Mouse (Mus musculus): Measurements from ENCODE around the gene Fscn2. TPM values are rescaled to one million over a fixed set of nuclear protein-coding genes. Genes with fewer than 3 reads are reported as not detected.

Fscn2 gene
- polyA plus RNA-seq, 1 experiment from 2014 or later, result 0.80 TPM

- Histone ChIP-seq H3K4me1 (ENCODE audit: control insufficient read depth, insufficient read depth, low read length) (peaks cover 21% of the 10 kb centered on the region), H3K9me3 (replicated peaks; ENCODE audit: control insufficient read depth, low read length) (no peaks in the 10 kb centered on the region), H3K27ac (ENCODE audit: low read length) (peak overlapping the region; percentile 53), H3K36me3 (ENCODE audit: control insufficient read depth, insufficient read depth, low read length) (peaks cover 8% of the 10 kb centered on the region; the same call in 1 of the 2 replicates), H3K4me2 (ENCODE audit: low read depth, low read length) (peak overlapping the region; percentile 94), H3K4me3 (replicated peaks; ENCODE audit: low read length) (peak overlapping the region; percentile 90), H3K27me3 (ENCODE audit: control insufficient read depth, insufficient read depth, low read length) (no peaks in the 10 kb centered on the region), H3K9ac (ENCODE audit: low read length) (peak overlapping the region; percentile 84)
- 2% methylated on average over 31 of the region's 40 CpGs for WGBS
- ATAC-seq (ENCODE audit: insufficient read depth, low FRiP score), result peak; percentile 20; the same call in 1 of the 2 replicates
These were observed 16.8 kb downstream of the Fscn2 start for GRCm38 (mm10) chr11:120378031-120378610.

DNA sequence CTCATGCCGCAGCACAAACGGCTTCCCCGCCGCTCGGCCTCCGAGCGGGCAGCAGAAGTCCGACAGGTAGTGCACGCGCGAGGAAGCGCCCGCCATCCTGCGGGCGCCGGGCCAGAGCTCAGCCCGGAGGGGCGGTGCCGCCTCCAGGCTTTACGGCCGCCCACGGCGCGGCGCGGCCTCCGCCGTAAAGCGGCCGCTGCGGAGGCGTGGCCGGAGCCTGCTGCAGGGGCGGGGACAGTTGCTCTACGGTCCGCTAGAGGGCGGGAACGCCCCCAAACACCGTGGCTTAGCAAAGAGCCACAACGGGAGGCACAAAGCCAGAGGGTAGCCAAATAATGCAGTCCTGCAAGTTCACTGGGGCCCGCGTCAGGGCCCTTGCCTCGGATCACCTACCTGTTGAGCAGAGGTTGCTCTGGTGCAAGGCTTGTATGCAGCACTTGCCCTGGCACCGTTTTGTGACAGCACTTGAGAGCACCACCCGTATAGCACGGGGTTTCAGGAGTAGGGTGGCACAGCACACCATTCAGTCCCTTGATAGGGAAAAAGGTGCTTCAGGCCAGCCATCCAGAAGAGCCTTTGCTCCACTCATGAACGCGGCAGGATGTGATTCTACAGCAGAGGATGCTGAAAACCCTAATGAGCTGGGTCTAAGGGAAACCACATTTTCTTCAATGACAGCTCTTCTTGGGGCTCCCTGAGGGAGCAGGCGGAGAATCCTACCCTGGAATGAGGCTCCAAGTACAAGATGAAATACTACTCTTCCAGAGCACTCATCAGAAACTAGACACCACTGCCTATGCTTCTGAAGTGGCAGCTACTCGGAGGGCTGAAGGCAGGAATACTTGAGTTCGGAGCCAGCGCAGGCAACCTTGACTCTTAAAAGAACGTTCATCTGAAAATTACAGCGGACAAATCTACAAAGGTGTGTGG lies 17.5 kb downstream of the Fscn2 start, which contains the start of gene Faap100:
Gene Faap100 (minus strand): TSS at position 154 of the 930 bp plus-strand sequence.
- H3K9ac ChIP-seq (ENCODE audit: low read length), result peak within 1 kb of the TSS; percentile 84
- H3K27ac ChIP-seq (ENCODE audit: low read length), result peak within 1 kb of the TSS; percentile 62
- peak within 1 kb of the TSS; percentile 90 for H3K4me3 ChIP-seq (replicated peaks; ENCODE audit: low read length)
- H3K27me3 ChIP-seq (ENCODE audit: control insufficient read depth, insufficient read depth, low read length), result no peaks in the 10 kb centered on the region
- peak within 1 kb of the TSS; percentile 94 for H3K4me2 ChIP-seq (ENCODE audit: low read depth, low read length)
- WGBS, result 7% methylated on average over 54 of the region's 54 CpGs
- peaks cover 21% of the 10 kb centered on the region for H3K4me1 ChIP-seq (ENCODE audit: control insufficient read depth, insufficient read depth, low read length)
- H3K36me3 ChIP-seq (ENCODE audit: control insufficient read depth, insufficient read depth, low read length), result peaks cover 10% of the 10 kb centered on the region; the same call in 1 of the 2 replicates
- no peaks in the 10 kb centered on the region for H3K9me3 ChIP-seq (replicated peaks; ENCODE audit: control insufficient read depth, low read length)
- peak; percentile 91 for ATAC-seq (ENCODE audit: insufficient read depth, low FRiP score)

- ATAC-seq (ENCODE audit: insufficient read depth, low FRiP score), result no peak
- Histone ChIP-seq H3K4me1 (ENCODE audit: control insufficient read depth, insufficient read depth, low read length) (peaks cover 21% of the 10 kb centered on the region), H3K4me2 (ENCODE audit: low read depth, low read length) (no peak overlapping the region), H3K4me3 (replicated peaks; ENCODE audit: low read length) (no peak overlapping the region), H3K36me3 (ENCODE audit: control insufficient read depth, insufficient read depth, low read length) (peaks cover 10% of the 10 kb centered on the region; the same call in 1 of the 2 replicates), H3K27me3 (ENCODE audit: control insufficient read depth, insufficient read depth, low read length) (no peaks in the 10 kb centered on the region), H3K9ac (ENCODE audit: low read length) (no peak overlapping the region), H3K9me3 (replicated peaks; ENCODE audit: control insufficient read depth, low read length) (no peaks in the 10 kb centered on the region), H3K27ac (ENCODE audit: low read length) (no peak overlapping the region)
- WGBS, result 92% methylated on average over 3 of the region's 3 CpGs
These were observed 18.9 kb downstream of the Fscn2 start for GRCm38 (mm10) chr11:120380271-120380670.

DNA sequence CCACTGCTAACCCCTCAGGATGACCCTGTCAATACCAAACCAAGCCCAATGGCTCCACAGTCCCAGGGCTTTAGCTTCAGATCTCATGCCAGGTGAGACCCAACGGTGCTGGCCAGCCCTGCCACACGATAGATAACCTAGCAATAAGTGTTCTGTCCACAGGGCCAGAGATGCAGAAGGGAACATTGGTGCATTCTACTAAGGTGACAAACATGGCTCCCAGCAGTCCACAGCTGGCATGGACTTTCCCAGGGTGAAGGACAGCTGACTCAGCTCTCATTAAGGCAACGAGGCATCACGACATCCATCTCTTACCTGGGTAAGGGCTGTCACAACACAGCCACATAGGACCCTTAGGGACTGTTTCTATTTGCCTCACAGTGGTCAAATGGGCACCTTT lies 19.8 kb downstream of the Fscn2 start:
- Histone ChIP-seq H3K4me2 (ENCODE audit: low read depth, low read length) (no peak overlapping the region), H3K9me3 (replicated peaks; ENCODE audit: control insufficient read depth, low read length) (no peaks in the 10 kb centered on the region), H3K27ac (ENCODE audit: low read length) (no peak overlapping the region), H3K9ac (ENCODE audit: low read length) (no peak overlapping the region), H3K4me3 (replicated peaks; ENCODE audit: low read length) (no peak overlapping the region), H3K4me1 (ENCODE audit: control insufficient read depth, insufficient read depth, low read length) (peaks cover 21% of the 10 kb centered on the region), H3K27me3 (ENCODE audit: control insufficient read depth, insufficient read depth, low read length) (no peaks in the 10 kb centered on the region), H3K36me3 (ENCODE audit: control insufficient read depth, insufficient read depth, low read length) (peaks cover 10% of the 10 kb centered on the region; the same call in 1 of the 2 replicates)
- WGBS, result 87% methylated on average over 4 of the region's 4 CpGs
- ATAC-seq (ENCODE audit: insufficient read depth, low FRiP score), result no peak

DNA sequence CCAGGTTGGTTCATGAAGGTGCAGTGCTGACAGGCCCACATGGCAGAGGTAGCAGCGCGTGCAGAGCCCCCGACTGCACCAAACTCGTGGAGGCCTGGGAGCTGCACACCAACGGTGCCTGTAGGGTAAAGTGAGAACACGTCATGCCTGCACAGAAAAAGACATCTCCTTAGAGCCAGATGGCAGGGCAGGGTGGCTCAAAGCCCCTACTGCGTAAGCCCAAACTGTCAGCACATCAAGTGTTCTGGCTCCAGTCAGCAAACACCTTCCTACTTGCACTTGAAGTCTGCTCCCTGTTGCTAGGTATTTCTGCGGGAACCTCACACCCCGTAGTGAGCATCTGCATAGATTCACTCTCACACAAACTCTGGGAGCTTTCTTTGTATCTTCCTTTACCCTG lies 21.2 kb downstream of the Fscn2 start:
- no peaks in the 10 kb centered on the region for H3K27me3 ChIP-seq (ENCODE audit: control insufficient read depth, insufficient read depth, low read length)
- H3K4me3 ChIP-seq (replicated peaks; ENCODE audit: low read length), result no peak overlapping the region
- H3K4me2 ChIP-seq (ENCODE audit: low read depth, low read length), result no peak overlapping the region
- H3K27ac ChIP-seq (ENCODE audit: low read length), result no peak overlapping the region
- H3K9me3 ChIP-seq (replicated peaks; ENCODE audit: control insufficient read depth, low read length), result no peaks in the 10 kb centered on the region
- 0 out of 2 replicates have a peak, but pooled peaks cover 6% of the 10 kb centered on the region for H3K36me3 ChIP-seq (ENCODE audit: control insufficient read depth, insufficient read depth, low read length)
- 90% methylated on average over 9 of the region's 9 CpGs for WGBS
- H3K4me1 ChIP-seq (ENCODE audit: control insufficient read depth, insufficient read depth, low read length), result peaks cover 11% of the 10 kb centered on the region
- no peak overlapping the region for H3K9ac ChIP-seq (ENCODE audit: low read length)
- no peak for ATAC-seq (ENCODE audit: insufficient read depth, low FRiP score)

DNA sequence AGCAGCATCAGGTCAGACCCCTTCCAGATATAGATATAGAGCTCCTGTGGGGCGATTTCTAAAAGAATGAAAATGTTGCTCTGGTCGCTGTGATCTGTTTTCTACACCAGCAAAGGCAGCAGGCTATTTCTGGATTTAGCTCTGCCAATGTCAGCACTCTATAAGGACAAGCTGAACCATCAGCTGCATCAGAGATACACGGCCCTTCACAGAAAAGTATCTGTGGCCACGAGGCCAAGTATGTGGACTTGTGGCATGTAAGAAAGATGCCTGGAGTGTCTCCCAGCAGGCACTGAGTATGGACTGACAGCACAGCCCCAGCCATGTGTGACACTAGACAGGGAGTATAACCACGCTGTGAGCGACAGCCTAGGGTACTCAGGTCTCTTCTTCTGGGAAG lies 25.3 kb downstream of the Fscn2 start:
- H3K4me1 ChIP-seq (ENCODE audit: control insufficient read depth, insufficient read depth, low read length), result no peaks in the 10 kb centered on the region
- H3K4me2 ChIP-seq (ENCODE audit: low read depth, low read length), result no peak overlapping the region
- no peak overlapping the region for H3K27ac ChIP-seq (ENCODE audit: low read length)
- 93% methylated on average over 6 of the region's 6 CpGs for WGBS
- no peak overlapping the region for H3K4me3 ChIP-seq (replicated peaks; ENCODE audit: low read length)
- peaks cover 6% of the 10 kb centered on the region; the same call in 1 of the 2 replicates for H3K36me3 ChIP-seq (ENCODE audit: control insufficient read depth, insufficient read depth, low read length)
- H3K27me3 ChIP-seq (ENCODE audit: control insufficient read depth, insufficient read depth, low read length), result no peaks in the 10 kb centered on the region
- no peak for ATAC-seq (ENCODE audit: insufficient read depth, low FRiP score)
- no peak overlapping the region for H3K9ac ChIP-seq (ENCODE audit: low read length)
- H3K9me3 ChIP-seq (replicated peaks; ENCODE audit: control insufficient read depth, low read length), result no peaks in the 10 kb centered on the region

DNA sequence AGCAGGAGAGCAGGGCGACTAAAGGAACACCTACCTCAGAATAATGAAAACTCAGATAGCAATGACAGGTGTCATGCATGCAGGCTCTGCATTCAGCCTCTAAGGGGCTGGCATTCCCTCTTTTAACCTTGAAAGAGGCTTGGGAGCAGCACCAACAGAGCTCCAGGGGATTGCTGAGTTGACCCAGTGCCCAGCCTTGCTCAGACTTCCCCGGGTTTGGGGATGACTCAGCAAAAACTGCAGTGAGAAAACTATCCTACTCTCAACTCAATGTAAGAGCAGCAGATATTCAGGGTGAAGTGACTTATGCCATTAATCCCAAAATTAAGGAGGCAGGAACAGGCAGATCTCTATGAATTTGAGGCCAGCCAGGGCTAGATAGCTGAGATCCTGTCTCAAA lies 25.8 kb downstream of the Fscn2 start:
- ATAC-seq (ENCODE audit: insufficient read depth, low FRiP score), result no peak
- Histone ChIP-seq H3K4me2 (ENCODE audit: low read depth, low read length) (no peak overlapping the region), H3K27me3 (ENCODE audit: control insufficient read depth, insufficient read depth, low read length) (no peaks in the 10 kb centered on the region), H3K27ac (ENCODE audit: low read length) (no peak overlapping the region), H3K36me3 (ENCODE audit: control insufficient read depth, insufficient read depth, low read length) (peaks cover 6% of the 10 kb centered on the region; the same call in 1 of the 2 replicates), H3K9ac (ENCODE audit: low read length) (no peak overlapping the region), H3K9me3 (replicated peaks; ENCODE audit: control insufficient read depth, low read length) (no peaks in the 10 kb centered on the region), H3K4me1 (ENCODE audit: control insufficient read depth, insufficient read depth, low read length) (no peaks in the 10 kb centered on the region), H3K4me3 (replicated peaks; ENCODE audit: low read length) (no peak overlapping the region)
- WGBS, result 62% methylated on average over 2 of the region's 2 CpGs

DNA sequence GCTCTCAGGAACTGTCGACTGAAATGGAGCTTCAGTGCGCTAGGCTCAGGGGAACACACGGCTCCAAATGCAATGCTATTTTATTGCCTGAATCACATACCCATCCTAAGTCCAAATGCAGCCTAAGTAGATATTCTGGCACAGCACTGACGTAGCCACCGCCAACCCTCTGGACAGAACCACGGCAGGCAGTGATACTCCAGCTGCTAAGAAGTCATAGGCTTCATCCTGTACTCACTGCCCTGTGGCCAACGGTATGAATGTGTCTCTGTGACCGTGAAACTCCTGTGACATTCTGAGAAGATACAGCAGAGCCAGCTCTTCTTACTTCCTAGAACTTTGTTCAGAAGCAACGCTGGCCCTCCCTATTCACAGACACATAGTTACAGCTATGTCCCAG lies 27.2 kb downstream of the Fscn2 start:
- H3K36me3 ChIP-seq (ENCODE audit: control insufficient read depth, insufficient read depth, low read length), result peaks cover 9% of the 10 kb centered on the region; the same call in 1 of the 2 replicates
- no peaks in the 10 kb centered on the region for H3K27me3 ChIP-seq (ENCODE audit: control insufficient read depth, insufficient read depth, low read length)
- WGBS, result 93% methylated on average over 9 of the region's 9 CpGs
- no peak overlapping the region for H3K9ac ChIP-seq (ENCODE audit: low read length)
- H3K9me3 ChIP-seq (replicated peaks; ENCODE audit: control insufficient read depth, low read length), result no peaks in the 10 kb centered on the region
- no peak overlapping the region for H3K4me2 ChIP-seq (ENCODE audit: low read depth, low read length)
- no peaks in the 10 kb centered on the region for H3K4me1 ChIP-seq (ENCODE audit: control insufficient read depth, insufficient read depth, low read length)
- no peak overlapping the region for H3K4me3 ChIP-seq (replicated peaks; ENCODE audit: low read length)
- no peak overlapping the region for H3K27ac ChIP-seq (ENCODE audit: low read length)
- no peak for ATAC-seq (ENCODE audit: insufficient read depth, low FRiP score)

GRCm38 (mm10) chr11:120395661-120396060 lies 34.3 kb downstream of the Fscn2 start:
- no peaks in the 10 kb centered on the region for H3K9me3 ChIP-seq (replicated peaks; ENCODE audit: control insufficient read depth, low read length)
- H3K4me2 ChIP-seq (ENCODE audit: low read depth, low read length), result no peak overlapping the region
- no peak for ATAC-seq (ENCODE audit: insufficient read depth, low FRiP score)
- no peak overlapping the region for H3K27ac ChIP-seq (ENCODE audit: low read length)
- WGBS, result 79% methylated on average over 4 of the region's 4 CpGs
- no peaks in the 10 kb centered on the region for H3K4me1 ChIP-seq (ENCODE audit: control insufficient read depth, insufficient read depth, low read length)
- peaks cover 16% of the 10 kb centered on the region; the same call in 1 of the 2 replicates for H3K36me3 ChIP-seq (ENCODE audit: control insufficient read depth, insufficient read depth, low read length)
- no peak overlapping the region for H3K9ac ChIP-seq (ENCODE audit: low read length)
- no peaks in the 10 kb centered on the region for H3K27me3 ChIP-seq (ENCODE audit: control insufficient read depth, insufficient read depth, low read length)
- no peak overlapping the region for H3K4me3 ChIP-seq (replicated peaks; ENCODE audit: low read length)
